Mouse (Mus musculus) T-helper 1 cell (primary cell): ENCODE measurements around the gene Trpm3.

ENCODE experiments used
- in situ Hi-C: fragments of 300-600 bp; cut with MboI, MseI; formaldehyde crosslinking; loops from one replicate; pipeline ENCODE4 v1.15.1; 2025; ENCODE audit warnings: high pct_unique_total_duplicates

Gene Trpm3

DNA sequence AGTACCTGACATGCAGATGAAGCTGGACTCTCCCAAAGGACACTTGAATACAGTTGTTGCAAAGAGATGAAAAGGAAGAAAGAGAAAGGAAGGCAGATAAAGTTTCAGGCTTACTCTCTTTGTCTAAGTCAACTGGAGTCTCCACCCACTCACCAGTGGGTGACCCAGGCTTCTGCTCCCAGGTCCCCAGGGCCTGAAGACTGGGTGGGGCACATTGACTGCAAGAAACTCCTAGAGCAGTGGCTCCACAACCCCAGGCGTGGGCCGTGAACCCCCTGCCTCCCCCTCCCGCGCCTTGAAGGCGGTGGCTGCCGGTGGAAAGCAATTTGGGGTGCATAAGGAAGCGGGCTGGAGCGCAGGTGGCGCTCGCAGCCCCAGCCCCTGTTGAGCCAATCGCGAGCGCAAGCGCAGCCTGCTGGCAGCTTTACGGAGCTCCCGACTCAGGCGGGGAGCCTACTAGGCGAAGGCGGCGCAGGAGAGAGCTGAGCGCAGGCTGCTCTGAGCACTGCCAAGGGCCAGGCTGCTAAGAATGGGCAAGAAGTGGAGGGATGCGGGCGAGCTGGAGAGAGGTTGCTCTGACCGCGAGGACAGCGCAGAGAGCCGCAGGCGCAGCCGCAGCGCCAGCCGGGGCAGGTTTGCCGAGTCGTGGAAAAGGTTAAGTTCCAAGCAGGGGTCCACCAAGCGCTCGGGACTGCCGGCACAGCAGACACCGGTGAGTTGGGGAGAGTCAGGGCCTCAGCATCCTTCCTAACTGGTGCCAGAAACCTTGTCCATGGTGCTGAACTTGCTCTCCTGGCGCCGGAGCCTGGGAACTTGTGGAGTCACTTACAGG is at the start of gene Trpm3:
Gene Trpm3, plus strand, starts transcription at position 457 of the 832 bp plus-strand sequence.
- in situ Hi-C loops: no loop called here

DNA sequence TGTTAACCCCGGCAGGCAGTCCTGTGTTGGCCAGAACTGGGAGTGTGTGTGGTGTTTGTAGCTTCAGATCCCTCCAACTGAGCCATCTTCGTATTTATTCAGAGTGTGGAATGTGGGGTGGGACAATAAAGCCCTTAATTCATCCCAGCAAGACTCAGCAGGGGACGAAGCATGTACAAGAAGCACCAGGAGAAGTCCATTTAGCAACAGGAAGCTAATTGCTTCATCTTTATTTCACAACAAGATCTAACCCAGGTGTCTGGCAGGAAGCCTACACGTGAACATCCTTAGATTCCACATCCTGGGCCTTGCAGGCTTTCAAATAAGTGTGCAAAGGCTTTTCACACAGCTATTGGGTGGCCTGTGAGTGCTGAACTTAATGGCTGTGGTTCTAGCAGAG is 38.3 kb upstream of the Trpm3 start:
- in situ Hi-C loops: no loop called here

DNA sequence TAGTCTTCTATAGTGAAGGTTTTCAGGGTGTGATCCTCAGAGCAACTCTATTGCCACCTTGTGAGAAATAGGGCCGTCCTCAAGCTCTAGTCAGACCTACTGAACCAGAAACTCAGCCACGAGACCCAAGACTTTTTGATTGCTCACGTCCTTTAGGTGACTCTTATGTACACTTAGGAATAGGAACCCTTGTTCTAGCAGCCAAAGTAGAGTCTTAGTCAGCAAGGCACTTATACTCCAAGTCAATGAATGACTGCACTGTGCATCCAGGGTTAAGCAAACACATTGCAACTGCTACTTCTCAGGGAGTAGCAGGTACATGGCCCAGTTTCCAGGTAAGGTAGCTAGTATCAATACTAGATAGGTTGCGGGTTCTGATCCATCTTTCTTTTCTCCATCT is 35.0 kb upstream of the Trpm3 start:
- in situ Hi-C loops: no loop called here

DNA sequence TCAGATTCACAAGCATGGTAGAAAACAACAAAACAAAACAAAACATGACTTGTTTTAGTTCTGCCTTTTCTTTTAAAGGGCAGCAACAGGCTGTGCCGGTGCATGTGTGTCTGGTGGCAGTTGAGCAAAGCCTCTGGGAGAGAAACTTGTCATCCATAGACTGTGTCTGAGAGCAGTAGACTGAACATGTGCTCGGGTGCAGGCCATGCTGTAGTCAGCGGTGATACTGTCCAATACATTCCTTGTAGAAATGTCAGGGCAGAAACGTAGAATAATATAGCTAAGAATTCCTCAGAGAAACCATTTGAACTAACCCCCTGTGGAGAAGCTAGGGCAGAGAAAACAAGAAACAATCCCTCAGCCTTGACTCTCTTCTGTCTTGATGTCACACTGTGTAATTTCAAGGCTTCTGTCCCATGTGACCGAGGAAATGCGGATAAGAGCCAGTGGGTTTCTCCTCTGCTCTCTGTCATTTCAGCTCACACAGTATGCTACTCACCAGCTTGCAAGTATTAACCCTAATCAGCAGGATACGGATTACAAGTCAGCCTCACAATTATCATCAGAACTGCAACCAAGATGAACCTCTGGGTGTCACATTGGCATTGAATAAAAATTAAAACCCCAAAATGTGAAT is 33.9 kb upstream of the Trpm3 start:
- in situ Hi-C loops: no loop called here

DNA sequence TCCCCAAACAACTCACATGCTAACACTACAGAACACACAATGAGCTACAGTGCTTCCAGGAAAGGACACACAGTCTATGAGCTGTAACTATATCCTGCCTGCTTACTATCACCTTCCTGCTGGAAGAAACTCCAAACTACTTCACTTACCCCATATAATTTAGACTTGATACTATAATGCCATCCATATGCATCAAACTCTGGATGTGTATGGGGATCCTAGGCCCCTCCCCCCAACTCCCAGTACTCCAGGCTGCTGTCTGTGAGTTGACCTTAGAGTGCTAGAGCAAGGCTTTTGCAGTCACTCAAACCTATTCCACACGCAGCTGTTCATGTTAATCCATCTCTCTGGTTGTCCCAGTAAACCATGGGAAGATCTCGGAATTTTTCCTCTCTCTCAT is 33.2 kb upstream of the Trpm3 start:
- in situ Hi-C loops: no loop called here

DNA sequence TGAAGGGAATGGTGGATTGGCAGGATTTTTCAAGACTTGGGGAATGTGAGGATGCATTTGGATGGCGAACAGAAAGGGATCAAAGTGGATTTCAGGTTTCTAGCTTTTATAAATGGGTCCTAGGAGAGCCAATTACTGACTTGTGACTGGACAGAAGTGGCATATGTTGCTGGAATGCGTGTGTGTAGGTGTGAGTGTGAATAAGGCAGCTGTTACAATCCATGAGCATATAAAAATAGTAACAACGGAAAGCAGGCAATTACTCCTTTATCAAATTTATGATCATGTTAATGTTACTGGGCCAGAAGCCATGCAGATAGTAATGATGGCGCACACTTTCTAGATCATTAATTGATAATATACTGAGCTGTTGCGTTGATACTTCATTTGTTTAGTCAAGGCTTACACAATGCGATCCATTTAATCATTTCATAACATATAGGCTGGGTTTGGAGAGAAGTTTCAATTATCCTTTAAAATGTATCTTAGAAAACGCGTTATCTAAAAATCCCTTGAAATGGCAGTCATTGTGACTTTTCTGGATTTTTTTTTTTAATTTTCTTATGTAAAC is 29.9 kb upstream of the Trpm3 start:
- in situ Hi-C loops: no loop called here

DNA sequence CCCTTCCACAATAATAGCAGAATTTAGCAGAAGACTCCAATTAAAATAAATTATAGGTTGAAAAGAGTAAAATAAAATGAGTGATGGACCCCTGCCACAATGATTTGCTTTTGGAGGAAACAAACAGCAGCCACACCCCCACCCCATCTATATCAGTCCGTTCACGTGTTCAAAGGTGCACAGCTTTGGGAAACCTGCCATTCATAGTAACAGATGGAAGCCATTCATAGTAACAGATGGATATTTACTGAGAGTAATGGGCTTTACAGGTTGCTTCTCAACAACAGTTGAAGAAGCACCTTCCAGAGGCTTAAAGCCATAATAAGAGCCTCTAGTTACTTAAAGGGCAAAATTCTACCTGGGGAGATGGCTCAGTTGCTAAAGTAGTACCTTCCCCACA is 17.9 kb upstream of the Trpm3 start:
- in situ Hi-C loops: no loop called here

DNA sequence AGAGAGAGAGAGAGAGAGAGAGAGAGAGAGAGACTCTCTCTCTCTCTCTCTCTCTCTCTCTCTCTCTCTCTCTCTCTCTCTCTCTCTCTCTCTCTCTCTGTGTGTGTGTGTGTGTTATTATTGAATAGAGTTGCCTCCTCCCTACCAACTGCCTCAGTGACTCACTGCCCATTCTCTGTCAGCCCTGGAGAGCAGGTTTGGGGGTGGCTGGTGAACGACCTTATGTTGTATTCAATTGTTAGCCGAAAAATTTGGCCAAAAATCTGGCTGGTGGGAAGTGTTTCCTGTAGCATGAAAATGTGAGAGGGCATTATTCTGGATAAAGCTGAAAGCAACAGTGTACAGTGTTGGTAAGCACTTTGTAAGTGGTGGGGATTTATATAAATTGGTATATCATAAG is 17.2 kb upstream of the Trpm3 start:
- in situ Hi-C loops: no loop called here

DNA sequence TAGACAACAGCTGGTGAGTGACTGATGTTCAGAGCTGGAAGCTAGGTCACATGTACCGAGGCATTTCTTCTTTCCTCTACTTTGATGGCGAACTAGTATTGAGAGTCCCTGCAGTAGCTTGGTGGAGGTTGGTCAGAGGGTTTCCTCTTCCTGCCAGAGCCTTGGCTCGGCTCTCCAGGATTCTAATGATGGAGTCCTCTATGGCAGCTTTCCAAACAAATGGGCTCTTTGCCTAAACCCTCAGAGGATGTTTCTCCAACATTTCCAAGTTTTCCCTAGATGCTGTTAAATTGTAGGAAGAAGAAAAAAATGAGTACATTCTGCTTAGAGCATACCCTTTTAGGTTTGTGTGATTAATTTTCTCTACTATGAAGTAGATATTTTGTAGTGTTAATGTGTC is 6.2 kb upstream of the Trpm3 start:
- in situ Hi-C loops: no loop called here

DNA sequence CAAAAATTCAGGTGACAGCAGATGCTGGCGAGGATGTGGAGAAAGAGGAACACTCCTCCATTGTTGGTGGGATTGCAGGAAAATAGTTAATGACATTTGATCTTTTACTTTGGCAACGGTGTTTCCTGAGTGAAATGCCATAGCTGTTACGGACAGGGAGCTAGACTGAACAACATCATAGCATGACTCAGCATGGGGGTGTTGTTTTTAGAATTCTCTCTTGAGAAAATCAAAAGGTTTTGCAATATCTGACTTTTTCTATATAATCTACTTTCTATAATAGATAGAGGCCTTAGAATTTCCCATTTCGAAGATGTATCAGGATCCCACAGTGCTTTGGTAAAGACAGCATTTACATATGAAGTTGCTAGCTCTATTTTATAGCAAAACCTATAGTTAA is 39.7 kb downstream of the Trpm3 start:
- in situ Hi-C loops: no loop called here

DNA sequence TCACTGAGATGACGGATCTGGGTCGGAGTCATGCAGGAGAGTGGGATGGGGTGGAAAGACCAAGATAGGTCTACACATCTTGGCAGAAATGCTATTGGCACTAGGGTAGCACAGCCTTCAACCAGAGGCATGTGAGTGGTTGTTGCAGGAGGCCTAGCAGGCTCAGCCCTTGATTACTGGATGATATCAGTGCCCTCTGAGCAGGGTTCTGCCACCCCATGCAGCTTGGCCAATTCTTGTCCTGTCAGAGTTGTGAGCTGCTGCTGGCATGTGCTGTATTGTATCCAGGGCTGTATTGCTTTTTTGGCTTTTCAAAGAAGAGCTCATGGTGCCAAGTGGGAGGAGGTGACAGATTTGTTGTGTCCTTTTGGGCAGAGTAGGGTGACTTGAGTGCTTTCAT is 40.2 kb downstream of the Trpm3 start:
- in situ Hi-C loops: no loop called here

DNA sequence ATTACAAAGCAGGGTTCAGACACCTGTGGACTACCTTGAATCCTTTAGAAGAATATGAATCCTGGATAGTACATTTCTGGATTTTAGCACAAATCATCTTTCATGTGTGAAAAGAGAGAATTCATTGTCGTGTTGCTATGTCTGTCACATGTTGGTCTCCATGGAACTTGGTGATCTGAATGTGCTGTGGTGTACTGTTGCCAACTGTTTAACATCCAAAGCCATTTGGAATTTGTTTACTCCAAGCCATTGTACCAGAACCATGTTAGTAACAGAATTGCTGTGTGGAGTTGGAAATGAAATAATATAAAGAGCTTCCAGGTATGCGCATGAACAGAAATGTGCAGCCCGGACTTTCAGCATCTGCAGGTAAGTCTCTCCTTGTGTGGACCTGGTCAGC is 41.3 kb downstream of the Trpm3 start:
- in situ Hi-C loops: loop anchor here (10.0 kb wide), 1 partner anchor 1375 kb away; no protein-coding TSS in a partner anchor

DNA sequence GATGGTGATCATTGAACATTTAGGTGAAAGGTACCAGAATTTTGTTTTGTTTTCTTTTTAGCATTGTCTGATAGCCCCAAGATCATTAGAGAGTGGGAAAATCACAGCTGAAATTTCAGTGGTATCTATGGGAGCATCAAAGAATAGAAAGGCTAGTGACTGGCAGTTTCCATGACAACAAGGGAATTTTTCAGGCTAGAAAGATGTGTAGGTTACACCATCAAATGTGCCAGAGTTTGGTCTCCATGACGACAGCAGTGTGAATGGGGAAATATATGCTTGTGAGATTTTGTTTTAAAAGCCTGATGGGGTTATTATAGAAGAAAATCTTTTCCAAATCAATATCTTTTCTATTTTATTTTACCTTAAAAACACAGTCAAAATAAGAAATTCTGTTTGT is 50.9 kb downstream of the Trpm3 start:
- in situ Hi-C loops: loop anchor here (10.0 kb wide), 1 partner anchor 1385 kb away; no protein-coding TSS in a partner anchor

DNA sequence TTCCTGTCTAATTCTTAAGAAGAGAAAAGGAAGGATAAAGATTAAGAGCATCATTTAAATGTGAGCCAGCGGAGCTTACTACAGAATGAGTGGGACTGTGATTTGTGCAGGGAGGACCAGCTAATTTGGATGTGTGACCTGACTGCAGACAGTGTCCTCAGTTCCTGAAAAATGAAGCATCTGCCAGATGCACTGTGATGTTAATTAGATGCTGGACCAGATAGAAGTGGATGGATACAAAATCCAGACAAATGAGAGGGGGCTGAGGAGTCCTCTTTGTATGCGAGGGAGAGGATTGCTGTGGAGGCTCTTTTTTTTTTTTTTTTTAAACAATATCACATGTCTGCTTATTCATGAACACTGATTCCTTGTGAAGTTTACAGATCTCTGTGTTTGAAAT is 83.7 kb downstream of the Trpm3 start:
- in situ Hi-C loops: loop anchor here (10.0 kb wide), 1 partner anchor 1192 kb away; no protein-coding TSS in a partner anchor

DNA sequence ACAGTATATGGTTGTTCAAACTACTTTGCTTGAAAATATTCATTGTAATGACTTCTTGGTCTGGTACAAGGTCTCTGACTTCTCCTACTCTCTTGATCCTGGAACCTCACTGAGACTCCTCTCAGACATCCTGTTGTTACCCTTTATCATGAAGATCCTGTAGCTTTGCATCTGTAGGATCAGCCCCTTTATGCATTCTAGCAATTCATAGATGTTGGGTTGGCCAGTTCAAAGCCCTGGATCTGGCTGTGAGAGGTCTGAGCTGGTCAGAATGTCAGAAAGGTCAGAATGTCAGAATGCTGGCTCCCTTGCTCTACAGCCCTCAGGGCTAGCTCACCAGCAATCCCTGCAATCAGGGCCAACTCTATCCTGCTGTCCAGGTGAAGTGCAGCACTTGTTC is 95.3 kb downstream of the Trpm3 start:
- in situ Hi-C loops: no loop called here

DNA sequence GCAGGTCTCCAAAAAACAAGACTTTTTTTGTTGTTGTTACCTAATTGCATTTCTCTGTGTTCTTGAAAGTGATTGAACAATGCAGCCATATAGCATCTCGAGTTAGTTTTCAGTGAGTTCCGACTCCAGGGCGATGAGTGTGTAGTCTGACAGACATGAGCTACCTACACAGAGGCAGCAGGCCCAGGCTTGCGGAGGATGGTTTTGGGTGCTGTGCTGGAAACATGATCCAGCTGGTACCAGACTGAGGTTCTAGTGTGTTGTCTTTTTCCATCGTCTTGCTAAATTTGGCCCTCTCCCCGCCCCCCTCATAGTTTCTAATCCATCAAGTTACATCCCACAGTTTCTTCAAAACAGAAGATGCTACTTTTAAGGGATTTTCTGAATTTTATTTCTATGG is 110.2 kb downstream of the Trpm3 start:
- in situ Hi-C loops: no loop called here

DNA sequence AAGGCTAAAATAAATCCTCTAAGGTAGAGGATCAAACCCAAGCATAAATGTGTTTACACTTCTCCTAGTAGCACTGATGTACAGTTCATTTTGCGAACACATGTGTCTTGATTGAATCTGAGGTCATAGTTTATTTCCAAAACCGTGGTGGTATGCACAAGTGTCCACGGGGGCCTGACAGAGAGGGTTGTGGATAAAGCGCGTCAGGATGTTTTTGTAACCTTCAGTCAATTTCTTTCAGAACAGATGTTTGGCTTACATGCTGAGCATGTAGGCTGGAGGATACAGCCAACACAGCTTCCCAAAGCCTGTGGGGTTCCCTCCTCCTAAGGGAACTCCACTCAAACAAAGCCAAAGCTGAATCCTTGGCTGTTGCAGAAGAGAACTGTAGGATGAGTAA is 134.1 kb downstream of the Trpm3 start:
- in situ Hi-C loops: no loop called here

DNA sequence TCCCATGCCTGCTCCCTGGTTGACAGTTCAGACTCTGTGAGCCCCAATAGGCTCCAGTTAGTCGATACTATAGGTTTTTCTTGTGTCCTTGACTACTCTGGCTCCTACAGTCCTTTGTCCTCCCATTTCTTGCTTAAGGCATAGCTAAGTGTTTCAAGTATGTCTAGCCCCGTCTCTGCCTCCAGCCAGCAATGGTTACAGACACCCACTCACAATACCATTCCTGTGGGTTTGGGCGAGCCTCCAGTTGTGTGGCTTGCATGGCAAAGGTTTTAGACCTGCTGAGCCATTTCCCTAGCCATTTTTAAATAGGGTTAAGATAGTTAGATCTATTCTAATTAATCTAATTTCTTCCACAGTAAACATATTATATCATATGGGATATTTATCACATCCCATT is 145.8 kb downstream of the Trpm3 start:
- in situ Hi-C loops: no loop called here

DNA sequence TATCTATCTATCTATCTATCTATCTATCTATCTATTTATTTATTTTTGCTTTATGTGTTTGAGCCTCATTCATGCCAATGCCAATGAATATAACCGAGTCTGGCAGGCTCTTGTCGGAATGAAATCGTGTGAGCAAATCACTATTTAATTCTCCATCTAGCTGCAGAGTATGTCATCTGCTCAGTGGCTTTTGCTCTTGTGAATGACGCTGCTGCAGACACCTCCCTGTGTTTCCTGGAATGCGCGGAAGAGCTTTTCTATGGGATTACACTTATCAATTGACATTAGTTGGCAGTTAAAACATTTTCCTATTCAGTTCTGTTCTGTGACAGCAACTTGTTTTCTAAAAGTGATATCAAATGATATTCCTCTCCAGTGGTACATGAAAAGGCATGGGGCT is 153.8 kb downstream of the Trpm3 start:
- in situ Hi-C loops: no loop called here

DNA sequence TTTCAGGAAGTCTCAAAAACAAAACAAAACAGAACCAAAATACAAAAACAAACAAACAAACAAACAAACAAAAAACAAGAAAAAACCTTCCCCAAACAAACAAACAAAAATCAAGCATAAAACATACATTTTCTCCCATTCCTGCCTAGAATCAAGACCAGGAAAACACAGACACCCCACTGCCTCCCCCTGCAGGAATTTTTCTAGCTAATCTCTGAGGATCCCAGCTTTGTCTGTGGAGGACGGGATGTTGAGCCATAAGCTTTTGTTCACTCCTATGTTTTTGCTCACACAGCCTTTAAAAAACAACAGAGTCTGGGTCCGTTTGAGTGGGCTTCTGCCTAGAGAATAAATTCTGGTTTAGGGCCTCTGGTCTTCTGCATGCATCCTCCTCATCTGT is 162.1 kb downstream of the Trpm3 start:
- in situ Hi-C loops: loop anchor here (5.0 to 25.0 kb wide), 2 partner anchors 529 to 739 kb away; no protein-coding TSS in a partner anchor

DNA sequence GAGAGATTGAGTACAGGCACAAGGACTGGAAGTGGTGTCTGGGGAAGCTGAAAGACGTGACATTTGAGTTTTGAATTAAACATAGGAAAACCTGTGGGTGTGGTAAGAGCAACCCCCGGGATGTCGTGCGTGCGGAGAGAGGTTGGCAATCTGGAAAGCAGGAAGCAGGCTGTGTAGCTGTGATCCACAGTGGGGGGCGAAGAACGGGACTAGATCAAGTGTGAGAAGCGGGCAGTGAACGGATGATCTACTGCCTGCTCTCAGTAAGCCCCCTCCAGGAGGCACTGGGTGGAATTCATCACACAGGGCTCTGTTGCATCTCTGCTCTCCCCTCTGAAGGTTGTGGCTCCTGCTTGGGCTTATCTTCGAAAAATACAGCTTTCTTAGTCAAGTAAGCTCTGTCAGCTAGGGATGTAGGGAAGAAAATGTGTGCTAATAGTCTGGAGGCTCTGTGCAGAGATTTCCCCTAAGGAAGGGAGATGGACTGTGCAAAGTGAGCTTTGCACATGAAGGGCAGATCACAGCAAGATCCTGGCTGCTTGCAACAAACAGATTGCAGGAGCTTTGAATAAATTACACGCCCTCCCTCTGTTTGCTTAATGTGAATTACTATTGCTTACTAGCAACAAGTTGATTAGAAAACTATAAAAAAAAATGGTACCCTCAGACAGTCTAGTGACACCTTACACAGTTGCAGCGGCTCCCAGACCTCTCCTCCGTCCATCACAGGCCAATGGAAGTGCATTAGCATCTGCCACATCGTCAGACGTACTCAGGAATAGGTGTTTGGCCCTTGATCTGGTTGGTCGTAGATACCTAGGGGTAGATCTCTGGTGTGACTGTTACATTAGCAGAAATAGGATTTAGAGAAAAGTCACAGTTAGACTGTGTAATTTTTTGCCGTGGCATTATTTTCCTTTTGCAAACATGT is 164.4 kb downstream of the Trpm3 start:
- in situ Hi-C loops: loop anchor here (5.0 to 25.0 kb wide), 2 partner anchors 531 to 741 kb away; no protein-coding TSS in a partner anchor
